Mouse (Mus musculus) cortical plate, adult 2 months (tissue): ENCODE results near the gene Haao.

Source experiments
- CTCF ChIP-seq: fragments of 200-500 bp; IDR thresholded peaks from 2 replicates; pipeline ENCODE4 v1.5.1; 2011; ENCODE audit warnings: mild to moderate bottlenecking, control low read depth, low read length; ENCODE audit not compliant: insufficient read depth; ENCODE audit errors: extremely low read depth
- POLR2A ChIP-seq: fragments of 200-500 bp; IDR thresholded peaks from 2 replicates; pipeline ENCODE4 v1.6.1; 2011; ENCODE audit warnings: mild to moderate bottlenecking, low read length, control low read depth; ENCODE audit not compliant: insufficient read depth; ENCODE audit errors: extremely low read depth

- TF ChIP-seq CTCF (no peak), POLR2A (no peak)
Measured at GRCm38 (mm10) chr17:83885750-83886149, 38.0 kb upstream of the Haao start.
